Mouse (Mus musculus) kidney, adult 18-20 months (tissue): ENCODE data around the gene Hif3a.
A peak's percentile ranks its signal among the peaks of the same experiment; 100 is the strongest.

Experiments
- DNase-seq: peaks from one replicate; pipeline ENCODE4 v3.0.0; 2021

Gene Hif3a

GRCm38 (mm10) chr7:16988405-16988804, 73.8 kb downstream of the Hif3a start:
- DNase-seq: peak; percentile 23

GRCm38 (mm10) chr7:16987541-16988149, 74.6 kb downstream of the Hif3a start:
- DNase-seq: no peak

GRCm38 (mm10) chr7:16982859-16983568, 79.2 kb downstream of the Hif3a start, which contains the start of gene Gm42372:
Gene Gm42372, plus strand, starts transcription at chr7:16983086.
- DNase-seq: no peak
